19 mouse cellular contexts compared by ENCODE assay signal in genomic region chr13:41546531-41546930, GRCm38 (mm10). TPM values are rescaled to one million over a fixed set of nuclear protein-coding genes. Genes with fewer than 3 reads are reported as not detected.
DNase-seq lines count a peak whose midpoint lies in the region; ATAC-seq lines count a peak whose summit lies in the region.
"Had no signal": no experiment of that assay in that cellular context is flagged by ENCODE, and none has a peak within 500 bp of the region (broad histone marks: within the 10 kb centered on the region; RNA-seq: fewer than 3 reads in every experiment).

No protein-coding gene starts in this region.

- H3K27ac ChIP-seq in lung, embryonic 15.5 days = peak overlapping the region; percentile 69
- H3K27ac ChIP-seq: embryonic facial prominence, embryonic 13.5 days; forebrain, embryonic 12.5 days; hindbrain, embryonic 15.5 days had no signal

- H3K4me2 ChIP-seq in lung, embryonic 15.5 days = no peak overlapping the region
- H3K4me2 ChIP-seq: embryonic facial prominence, embryonic 13.5 days; forebrain, embryonic 12.5 days; heart, embryonic 12.5 days; hindbrain, embryonic 15.5 days had no signal

- H3K27me3 ChIP-seq in lung, embryonic 15.5 days = no peaks in the 10 kb centered on the region
- H3K27me3 ChIP-seq: embryonic facial prominence, embryonic 13.5 days; forebrain, embryonic 12.5 days; heart, embryonic 12.5 days; hindbrain, embryonic 15.5 days had no signal

- H3K4me3 ChIP-seq in lung, embryonic 15.5 days = no peak overlapping the region
- H3K4me3 ChIP-seq: embryonic facial prominence, embryonic 13.5 days; forebrain, embryonic 12.5 days; heart, embryonic 12.5 days; hindbrain, embryonic 15.5 days had no signal

- H3K9ac ChIP-seq in lung, embryonic 15.5 days = no peak overlapping the region
- H3K9ac ChIP-seq: embryonic facial prominence, embryonic 13.5 days; forebrain, embryonic 12.5 days; heart, embryonic 12.5 days; hindbrain, embryonic 15.5 days had no signal

- peaks cover 31% of the 10 kb centered on the region for H3K4me1 ChIP-seq in lung, embryonic 15.5 days
- H3K4me1 ChIP-seq: embryonic facial prominence, embryonic 13.5 days; forebrain, embryonic 12.5 days; hindbrain, embryonic 15.5 days had no signal

- H3K36me3 ChIP-seq in lung, embryonic 15.5 days = no peaks in the 10 kb centered on the region
- H3K36me3 ChIP-seq: embryonic facial prominence, embryonic 13.5 days; forebrain, embryonic 12.5 days; heart, embryonic 12.5 days; hindbrain, embryonic 15.5 days had no signal

- no peak for DNase-seq in lung, postnatal 14 days
- peak; percentile 54 to 66 for DNase-seq in spleen, postnatal 36 days (ENCODE audit: low spot score in 2 of 2)
- DNase-seq in spleen, postnatal 14 days (ENCODE audit: low spot score in 2 of 2) = no peak
- DNase-seq in T-cell, adult 2 months (ENCODE audit: low spot score) = peak; percentile 2
- DNase-seq in layer of hippocampus, adult 9-11 months = no peak
- no peak for DNase-seq in gastrocnemius, postnatal 10 days
- DNase-seq: adrenal gland, postnatal 14 days; cerebellum, adult 11-12 months; cerebellum, adult 9-11 months; cerebellum, postnatal 36 days; gastrocnemius, postnatal 25 days; heart, postnatal 36 days had no signal

- 75% methylated on average over 9 of the region's 9 CpGs for WGBS in lung, embryonic 15.5 days

- ATAC-seq in lung, embryonic 15.5 days (ENCODE audit: borderline replicate concordance, extremely low read depth, low FRiP score, low TSS enrichment) = no peak
- ATAC-seq: activated CD4-positive, CD25-positive, alpha-beta regulatory T cell, adult 4 months; forebrain, embryonic 16.5 days had no signal

- H3K9me3 ChIP-seq in lung, embryonic 15.5 days = no peaks in the 10 kb centered on the region
- H3K9me3 ChIP-seq: embryonic facial prominence, embryonic 13.5 days; forebrain, embryonic 12.5 days; heart, embryonic 12.5 days; hindbrain, embryonic 15.5 days had no signal

RNA-seq across cellular contexts. Expression of gene Tmem170b, which starts 59.2 kb away (rescaled TPM):
- polyA plus RNA-seq in lung, embryonic 15.5 days (2015; fragmentation: Nextera tagmentation; extraction: Ambion mirVana) = 10.0 and 11.2 TPM in 2 replicates
- total RNA-seq in gastrocnemius, postnatal 10 days (2021) = 10 to 100 TPM; 21.6 to 24.5 TPM

RNA-seq across cellular contexts. Expression of gene Nedd9, which starts 59.4 kb away (rescaled TPM):
- 71.7 and 76.3 TPM in 2 replicates for polyA plus RNA-seq in lung, embryonic 15.5 days (2015; fragmentation: Nextera tagmentation; extraction: Ambion mirVana)
- total RNA-seq in gastrocnemius, postnatal 10 days (2021) = 10 to 100 TPM; 15.1 to 17.4 TPM

Comparison
In these comparisons a context has a peak if more than half of its experiments do, and no peak if none do; other contexts are left out.
1. DNase-seq: peak in spleen, postnatal 36 days (2 of 2) and T-cell, adult 2 months (single experiment); none in lung, postnatal 14 days (single experiment), spleen, postnatal 14 days (0 of 2), layer of hippocampus, adult 9-11 months (single experiment) and gastrocnemius, postnatal 10 days (single experiment).